Mouse (Mus musculus) regulatory T cell (primary cell): ENCODE data around the gene Stard7.
"Not testable (repeated sequence)": the region's sequence is repeated elsewhere in the genome, so short reads cannot be mapped to it uniquely, and the experiment has no call there.

Experiments
- in situ Hi-C: fragments of 300-600 bp; cut with MboI, MseI; formaldehyde crosslinking; loops from one replicate; pipeline ENCODE4 v1.15.1; 2025; ENCODE audit warnings: high pct_unique_total_duplicates

Gene Stard7

DNA sequence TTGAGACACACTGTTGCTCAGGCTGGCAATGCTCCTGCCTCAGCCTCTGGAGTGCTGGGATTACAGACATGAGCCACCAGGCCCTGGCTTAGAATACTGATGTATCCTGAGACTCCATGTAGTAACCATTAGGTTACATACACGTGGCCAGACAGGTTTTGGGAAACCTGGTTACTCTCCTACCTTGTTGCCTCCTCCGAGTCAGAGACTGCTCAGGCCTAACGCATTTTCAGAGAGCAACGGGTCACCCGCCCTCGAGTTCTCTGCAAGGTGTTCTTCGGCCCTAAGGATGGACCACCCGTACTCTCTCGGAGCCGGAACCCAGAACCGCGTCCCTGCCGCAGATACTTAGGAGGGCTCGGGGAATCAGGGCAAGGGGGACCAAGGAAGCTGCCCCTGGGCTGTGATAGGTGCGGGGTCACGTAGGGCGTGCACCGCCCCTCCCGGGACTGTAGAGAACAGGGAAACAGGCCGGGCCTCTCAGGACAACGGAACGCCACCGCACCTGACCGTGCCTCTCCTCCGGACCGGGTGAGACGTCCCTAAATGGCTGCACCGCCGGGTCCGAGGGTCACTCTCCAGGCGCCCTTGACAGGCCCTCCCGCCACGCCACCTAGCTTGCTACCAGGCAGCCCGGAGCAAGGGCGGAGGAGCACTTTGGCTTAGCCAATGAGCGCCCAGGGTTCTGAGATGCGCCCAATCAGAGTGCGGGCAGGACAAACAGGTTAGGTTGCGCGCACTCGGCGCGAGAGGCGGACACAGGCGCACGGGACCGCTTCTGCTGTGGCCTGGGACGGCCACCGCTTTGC, at the start of gene Stard7:
Stard7 (plus strand) TSS at position 728 of the 809 bp plus-strand sequence.
- in situ Hi-C loops = no loop called here

DNA sequence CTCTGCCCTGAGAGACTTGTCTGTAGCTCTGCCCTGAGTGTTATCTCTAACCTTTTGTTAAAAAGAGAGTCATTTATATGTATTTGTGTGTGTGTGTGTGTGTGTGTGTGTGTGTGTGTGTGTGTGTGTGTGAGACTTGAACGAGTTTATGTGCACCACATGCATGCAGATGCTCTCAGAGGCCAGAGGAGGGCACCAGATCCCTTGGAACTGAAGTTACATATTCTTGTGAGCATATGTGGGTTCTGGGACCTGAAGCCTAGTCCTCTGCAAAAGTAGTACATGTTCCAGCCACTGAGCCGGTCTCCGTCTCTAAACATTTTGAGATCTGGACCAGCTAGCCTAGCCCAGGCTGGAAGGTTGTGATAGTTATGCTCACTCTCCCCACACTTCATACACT, 44.8 kb upstream of the Stard7 start:
- in situ Hi-C loops = no loop called here

DNA sequence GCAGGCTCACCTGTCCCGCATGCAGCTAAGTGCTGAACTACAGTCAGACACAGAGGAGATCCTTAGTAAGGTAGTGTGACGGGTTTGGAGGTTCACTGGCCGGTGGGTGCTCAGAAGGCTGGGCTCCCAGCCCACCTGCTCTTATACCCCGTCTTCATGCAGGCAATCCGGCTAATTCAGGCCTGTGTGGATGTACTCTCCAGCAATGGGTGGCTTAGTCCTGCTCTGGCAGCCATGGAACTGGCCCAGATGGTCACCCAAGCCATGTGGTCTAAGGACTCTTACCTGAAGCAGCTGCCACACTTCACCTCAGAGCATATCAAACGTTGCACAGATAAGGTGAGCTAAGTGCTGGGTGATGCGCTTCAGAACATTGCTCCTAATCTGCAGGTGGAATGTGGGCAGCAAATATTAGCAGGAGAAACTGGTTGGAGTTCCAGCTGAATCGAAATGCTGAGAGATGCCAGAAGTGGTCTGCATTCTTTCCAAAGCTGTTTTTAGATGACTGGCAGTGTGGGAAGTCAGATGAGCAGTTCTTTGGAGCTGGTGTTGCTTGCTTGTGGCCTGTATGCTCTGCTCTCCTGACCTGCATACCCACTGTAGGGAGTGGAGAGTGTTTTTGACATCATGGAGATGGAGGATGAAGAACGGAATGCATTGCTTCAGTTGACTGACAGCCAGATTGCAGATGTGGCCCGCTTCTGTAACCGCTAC, 32.0 kb upstream of the Stard7 start:
- in situ Hi-C loops = no loop called here

DNA sequence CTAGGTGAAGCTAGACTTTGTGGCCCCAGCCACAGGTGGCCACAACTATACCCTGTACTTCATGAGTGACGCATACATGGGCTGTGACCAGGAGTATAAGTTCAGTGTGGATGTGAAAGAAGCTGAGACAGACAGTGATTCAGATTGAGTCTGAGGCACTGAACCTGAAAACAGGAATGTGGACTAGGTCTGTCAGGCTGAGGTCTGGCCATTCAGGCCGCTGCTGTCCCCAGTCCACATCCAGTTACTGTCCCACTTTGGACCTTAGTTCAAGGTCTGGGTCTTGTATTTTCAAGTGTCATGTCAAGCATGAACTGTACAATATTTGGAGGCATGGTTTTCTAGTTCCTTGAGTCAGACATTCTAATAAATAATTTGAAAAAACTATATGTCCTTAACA, 30.0 kb upstream of the Stard7 start:
- in situ Hi-C loops = loop anchor here (5.0 kb wide), 1 partner anchor 37 kb away; no protein-coding TSS in a partner anchor

DNA sequence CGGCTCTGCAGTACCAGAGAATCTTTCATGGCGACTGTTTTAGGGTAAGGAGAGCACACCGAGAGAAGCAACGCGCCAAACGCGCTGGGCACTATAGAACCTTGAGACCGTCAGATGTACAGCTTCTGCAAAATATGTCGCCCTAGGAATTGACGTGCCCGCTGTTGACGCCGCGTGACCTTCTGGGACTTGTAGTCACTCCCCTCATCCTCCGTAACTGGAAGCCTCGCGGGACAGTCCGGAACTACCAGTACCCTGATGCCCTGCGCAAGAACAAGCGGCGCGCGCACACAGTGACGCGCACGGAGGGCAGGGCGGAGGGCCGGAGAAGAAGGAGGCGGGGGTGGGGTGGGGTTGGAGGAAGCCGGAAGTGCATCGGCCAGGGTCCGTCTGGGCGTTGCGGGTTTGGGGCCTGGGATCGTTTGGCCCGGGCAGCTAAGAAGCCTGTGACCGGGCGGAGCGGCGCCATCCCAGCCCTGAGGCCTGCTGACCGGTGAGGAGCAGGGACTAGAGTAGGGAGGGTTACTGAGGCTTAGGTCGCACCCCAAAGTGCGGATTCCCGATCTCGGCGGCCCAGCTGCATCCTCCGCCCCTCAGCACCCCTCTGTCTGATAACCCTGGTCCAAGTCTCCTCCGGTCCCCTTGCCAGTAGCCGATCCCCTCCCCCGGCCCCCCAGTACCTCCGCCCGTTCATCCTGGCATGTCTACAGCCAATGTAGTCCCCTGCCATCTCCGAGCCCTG, 22.3 kb upstream of the Stard7 start, which contains the start of the genes Ciao1 and Tmem127:
Ciao1 (minus strand) TSS at position 225 of the 742 bp plus-strand sequence.
Tmem127 (plus strand) TSS at position 317 of the 742 bp plus-strand sequence.
- in situ Hi-C loops = loop anchor here (5.0 kb wide), 1 partner anchor 580 kb away; no protein-coding TSS in a partner anchor

DNA sequence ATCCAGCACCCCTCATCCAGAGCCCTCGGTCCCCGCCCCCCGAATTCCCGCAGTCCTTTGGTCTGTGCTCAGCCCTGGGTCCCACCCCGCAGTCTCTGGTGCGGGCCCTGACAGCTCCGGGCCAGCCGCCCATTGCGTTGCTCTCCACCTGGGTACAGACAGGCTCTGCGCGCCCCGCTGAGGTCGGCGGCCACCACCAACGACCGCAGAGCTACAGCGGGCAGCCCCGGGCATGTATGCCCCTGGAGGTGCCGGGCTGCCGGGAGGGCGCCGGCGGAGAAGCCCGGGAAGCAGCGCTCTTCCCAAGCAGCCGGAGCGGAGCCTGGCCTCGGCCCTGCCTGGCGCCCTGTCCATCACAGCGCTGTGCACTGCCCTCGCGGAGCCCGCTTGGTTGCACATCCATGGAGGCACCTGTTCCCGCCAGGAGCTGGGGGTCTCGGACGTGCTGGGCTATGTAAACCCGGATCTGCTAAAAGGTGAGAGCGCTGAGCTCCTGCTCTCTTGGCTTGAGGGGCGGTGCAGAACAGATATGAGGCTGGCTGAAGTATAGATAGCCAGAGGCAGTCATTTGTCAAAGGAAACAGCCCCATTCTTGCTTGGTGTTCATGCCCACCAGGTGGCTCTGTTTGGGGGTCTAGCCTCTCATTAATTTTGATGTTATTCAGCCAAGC, 21.5 kb upstream of the Stard7 start:
- in situ Hi-C loops = loop anchor here (5.0 kb wide), 1 partner anchor 579 kb away; no protein-coding TSS in a partner anchor

DNA sequence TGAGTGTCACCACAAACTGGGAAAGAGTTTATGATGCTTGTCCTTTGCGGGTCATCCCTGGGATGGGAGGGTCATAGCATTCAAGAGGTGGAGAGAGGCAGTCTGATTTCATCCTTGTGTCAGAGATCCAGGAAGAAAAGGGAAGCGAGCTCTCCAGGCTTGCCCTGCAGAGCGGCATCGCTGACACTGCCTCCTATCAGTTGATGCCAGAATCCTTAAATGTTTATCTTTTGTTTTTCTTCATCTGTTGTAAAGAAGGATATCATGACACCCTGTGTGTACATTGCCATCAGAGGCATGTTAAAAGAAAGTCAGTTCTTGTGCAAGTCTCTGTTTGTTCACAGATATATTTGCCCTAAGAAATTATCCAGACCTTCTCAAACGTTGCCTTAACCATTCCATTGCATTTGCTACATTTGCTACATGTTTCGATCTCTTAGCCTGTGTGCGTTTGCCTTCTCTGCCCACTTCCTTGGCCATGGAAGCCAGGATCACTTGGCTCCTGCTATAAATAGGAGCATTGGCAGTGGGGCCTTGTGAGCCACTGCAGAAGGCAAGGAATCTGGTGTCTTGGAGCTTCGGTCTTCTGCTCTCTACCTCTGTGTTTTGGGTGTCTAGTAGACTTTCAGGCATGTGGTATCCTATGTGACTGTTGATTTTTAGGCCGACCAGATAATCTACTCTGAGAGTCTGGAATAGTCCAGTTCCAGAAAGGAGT, 19.6 kb upstream of the Stard7 start:
- in situ Hi-C loops = no loop called here

DNA sequence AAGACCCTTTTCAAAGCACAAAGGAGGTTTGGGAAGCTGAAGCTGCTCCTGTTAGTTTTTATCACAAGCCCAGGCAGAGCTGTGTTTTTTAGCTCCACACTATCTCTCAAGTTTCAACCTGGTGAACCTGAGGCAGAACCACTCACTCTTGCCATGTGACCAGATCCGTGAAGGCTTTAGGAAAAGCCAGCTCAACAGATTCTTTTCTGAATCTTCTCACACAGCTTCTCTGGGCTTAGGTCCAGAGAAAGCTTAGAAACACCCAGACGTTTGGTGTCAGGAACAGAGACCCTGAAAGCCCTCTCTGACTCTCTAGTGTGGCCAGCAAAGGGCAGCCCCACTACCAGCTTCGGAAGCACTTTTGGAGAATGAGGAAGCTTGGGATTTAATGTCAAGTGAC, 18.6 kb upstream of the Stard7 start:
- in situ Hi-C loops = no loop called here

DNA sequence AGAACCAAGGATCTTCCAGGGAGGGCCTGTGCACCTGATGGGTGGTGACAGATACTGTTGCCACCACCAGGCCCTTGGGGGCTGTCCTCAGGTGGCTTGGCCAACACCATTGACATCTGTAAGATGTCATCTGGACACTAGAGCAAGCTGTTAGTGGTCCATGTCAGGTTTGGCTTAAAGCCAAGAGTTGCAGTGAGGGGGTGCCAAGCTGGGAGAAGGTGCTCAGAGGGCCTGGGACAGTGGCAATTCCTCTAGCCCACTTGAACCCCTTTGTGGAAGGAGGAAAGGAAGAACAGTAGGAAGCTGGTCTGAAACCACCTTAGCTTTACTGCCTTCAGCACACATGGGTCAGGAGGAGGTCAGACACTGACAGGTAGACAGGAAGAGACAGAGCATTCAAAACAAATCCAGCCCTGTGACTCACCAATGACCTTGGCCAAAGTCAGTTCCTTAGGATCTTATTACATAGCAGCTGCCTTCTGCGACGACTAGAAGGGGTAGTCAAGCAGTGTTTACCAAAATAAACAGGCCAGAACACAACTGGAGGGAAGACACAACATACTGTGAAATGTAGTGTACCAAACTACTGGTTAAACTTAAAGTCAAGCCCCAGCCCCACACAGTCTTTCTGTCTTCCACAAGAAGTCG, 18.0 kb upstream of the Stard7 start:
- in situ Hi-C loops = no loop called here

DNA sequence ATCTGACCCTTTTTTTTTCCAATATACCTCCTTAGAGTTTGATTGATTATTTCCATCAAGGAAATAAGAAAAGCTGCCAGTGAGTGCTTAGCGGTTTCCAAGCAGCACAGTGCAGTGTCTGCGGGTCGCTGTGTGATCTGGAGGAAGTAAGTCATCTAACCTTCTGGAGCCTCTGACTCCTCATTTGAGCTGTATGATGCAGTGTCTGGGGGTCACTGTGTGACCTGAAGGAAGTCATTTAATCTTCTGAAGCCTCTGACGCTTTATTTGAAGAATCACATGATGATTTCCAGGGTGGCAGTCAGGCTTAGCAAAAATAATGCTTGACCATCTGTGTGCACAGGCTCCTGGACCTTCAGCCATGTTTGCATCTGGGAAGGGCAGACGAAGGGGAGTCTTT, 17.2 kb upstream of the Stard7 start:
- in situ Hi-C loops = no loop called here

DNA sequence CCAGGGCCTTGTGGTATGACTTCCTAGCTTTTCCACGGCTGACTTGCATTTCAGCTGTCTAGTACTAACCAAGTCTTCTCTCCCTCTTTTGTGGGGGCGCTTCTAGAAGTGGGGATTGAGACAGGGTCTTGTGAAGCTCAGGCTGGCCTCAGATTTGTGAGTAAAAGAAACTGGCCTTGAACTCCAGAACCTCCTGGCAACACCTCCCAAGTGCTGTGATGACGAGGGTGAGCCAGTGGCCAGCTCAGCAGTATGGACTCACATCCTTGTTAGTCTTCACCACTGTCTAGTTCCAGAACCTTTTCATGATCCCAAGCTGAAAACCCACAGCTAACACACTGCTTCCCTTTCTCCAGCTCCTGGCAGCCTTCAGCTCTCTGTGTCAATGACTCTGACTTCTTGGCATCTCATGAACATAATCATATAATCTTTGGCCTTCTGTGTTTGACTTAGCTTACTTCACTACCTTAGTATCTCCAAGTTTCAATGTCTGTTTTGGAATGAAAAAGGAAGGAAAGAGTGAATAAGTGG, 15.3 kb upstream of the Stard7 start:
- in situ Hi-C loops = no loop called here

DNA sequence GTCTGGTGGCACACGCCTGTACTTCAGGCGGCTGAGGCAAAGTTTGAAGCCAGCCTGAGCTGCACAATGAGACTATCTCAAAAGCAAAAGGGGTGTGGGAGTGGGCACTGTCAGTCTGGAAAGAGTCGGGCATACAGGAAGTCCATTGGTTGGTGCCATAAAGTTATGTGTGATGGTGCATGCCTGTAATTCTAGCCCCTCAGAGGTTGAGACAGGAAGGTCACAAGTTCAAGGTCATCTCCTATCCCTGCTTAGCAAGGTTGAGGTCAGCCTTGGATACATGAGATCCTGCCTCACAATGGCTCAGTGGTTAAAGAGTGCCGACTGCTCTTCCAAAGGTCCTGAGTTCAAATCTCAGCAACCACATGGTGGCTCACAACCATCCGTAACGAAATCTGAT, 14.7 kb upstream of the Stard7 start:
- in situ Hi-C loops = no loop called here

DNA sequence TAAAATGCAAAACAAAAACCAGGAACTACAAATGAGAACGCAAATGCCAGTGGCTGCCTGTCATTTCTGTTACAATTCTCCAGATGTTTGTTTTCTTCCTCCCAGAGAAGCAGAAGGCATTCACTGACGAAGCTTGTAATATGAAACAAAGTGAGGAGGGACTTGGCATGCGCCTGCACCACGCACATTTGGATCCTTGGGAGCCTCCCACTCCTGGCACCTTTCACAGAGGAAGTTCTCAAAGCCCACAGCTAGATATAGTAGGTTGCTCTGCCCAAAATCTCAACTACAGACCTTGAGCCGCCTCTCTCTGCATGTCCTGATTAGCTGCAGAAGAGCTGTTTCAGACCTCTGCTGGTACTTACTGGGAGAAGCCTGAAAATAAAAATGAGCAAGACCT, 10.7 kb upstream of the Stard7 start:
- in situ Hi-C loops = no loop called here

DNA sequence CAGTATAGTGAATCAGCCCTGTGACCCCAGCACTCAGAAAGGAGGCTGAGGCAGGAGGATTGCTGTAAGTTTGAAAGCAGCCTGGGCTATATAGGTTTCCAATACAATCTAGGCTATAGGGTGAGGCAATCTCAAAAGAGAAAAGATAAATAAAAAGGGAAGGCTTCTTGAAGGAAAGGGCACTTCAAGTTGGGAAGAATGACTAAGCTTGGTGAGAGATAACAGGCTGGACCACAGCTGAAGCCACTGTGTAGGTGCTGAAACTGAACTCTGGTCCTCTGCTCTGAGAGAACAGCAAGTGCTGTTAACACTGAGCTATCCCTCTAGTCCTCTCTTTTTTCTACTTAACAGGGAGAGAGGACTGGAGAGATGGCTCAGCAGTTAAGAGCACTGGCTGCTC, 7.5 kb upstream of the Stard7 start:
- in situ Hi-C loops = no loop called here

DNA sequence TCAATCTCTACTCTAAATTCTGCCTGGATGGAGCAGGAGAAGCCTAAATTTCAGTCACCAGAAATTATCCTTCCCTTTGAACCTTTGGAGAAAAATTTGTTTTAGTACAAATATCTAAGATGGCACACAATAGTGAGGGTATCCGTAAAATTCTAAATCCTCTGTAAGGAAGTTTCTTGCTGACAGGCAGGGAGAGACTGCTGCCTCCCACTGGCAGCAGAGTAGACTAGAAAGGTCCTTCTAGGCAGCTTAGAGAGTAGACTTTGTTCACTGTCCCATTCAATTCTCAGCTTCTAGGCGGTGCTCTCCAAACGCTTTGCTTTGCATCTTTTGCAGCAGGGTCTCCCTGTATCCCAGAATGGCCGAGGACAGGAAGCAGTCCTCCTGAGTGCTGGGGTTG, 2.2 kb upstream of the Stard7 start:
- in situ Hi-C loops = no loop called here

DNA sequence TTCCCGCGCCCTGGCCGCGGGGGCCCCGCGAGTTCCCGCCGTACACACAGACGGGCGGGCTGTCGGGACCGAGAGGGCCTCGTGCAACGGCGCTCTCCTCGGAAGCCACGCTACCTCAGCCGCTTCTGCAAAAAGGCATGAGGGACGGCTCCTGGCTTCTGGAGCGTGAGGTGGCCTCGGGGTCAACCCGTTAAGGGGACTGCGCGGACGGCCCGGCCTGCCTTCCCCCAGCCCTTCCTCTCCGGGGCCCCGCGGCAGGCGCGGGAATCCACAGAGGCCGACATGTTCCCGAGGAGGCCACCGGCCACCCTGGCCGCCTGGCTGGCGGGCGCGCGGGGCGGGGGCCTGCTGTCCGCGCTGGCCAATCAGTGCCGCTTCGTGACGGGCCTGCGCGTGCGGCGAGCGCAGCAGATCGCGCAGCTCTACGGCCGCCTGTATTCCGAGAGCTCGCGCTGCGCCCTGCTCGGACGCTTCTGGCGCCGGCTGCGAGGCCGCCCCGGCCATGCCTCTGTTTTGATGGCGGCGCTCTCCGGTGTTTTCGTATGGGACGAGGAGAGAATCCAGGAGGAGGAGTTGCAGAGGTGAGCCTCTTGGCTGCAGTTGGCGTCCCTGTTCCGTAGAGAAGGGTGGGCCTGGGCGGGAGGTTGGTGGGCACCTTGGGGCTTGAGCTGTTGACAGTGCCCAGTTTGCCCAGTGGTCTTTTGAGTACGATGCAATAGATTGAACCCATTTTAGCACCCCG, 453 bp downstream of the Stard7 start:
- in situ Hi-C loops = no loop called here

DNA sequence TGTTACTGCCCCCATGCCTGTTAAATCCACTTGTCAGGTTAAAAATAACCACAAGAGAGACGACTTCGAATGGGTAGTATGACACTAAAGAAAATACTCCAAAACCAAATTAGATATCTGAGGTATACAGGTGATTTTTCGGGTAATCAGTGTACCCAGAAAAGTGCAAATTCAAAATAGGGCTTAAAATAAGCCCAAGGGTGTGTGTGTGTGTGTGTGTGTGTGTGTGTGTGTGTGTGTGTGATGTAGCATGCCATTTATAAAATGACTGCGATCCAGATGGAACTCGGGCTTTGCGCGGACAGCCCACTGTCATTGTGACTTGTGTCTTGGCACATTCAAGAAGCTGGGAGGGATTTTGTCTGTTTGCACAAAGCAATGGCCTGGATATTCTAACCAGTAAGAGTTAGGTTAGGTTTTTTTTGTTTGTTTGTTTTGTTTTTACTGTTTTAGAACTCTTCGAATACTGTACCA, 1.1 kb downstream of the Stard7 start:
- in situ Hi-C loops = no loop called here

DNA sequence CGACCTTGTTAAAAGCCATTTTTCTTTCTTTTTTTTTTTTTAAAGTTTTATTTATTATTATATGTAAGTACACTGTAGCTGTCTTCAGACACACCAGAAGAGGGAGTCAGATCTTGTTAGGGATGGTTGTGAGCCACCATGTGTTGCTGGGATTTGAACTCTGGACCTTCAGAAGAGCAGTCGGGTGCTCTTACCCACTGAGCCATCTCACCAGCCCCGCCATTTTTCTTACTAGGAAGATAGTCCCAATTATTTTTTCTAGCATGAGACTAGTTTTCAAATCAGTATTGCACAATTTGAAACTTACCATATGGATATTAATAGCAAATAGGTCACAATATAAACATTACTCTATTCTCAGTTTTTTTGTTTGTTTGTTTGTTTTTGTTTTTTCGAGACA, 2.0 kb downstream of the Stard7 start:
- in situ Hi-C loops = not testable (repeated sequence)

DNA sequence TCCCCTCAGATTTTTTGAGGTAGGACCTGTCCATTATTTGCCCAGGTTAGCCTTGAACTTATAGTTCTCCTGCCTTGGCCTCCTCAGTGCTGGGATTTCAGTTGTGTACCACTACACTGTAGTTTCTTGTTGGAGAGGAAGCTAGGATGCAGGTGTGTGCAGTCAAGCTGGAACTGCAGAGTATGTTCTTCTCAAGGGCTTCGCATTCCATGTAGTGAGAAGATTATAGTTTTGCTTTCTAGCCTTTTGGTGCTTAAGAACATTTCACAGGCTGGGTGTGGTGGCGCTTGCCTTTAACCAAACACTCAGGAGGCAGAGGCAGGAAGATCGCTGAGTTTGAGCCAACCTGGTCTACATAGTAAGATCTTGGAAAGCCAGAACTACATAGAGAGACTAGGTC, 2.8 kb downstream of the Stard7 start:
- in situ Hi-C loops = no loop called here
